Mouse (Mus musculus): ENCODE measurements around the gene Klkb1.

GRCm38 (mm10) chr8:45274317-45274716 is 20.3 kb downstream of the Klkb1 start:
- TF ChIP-seq POLR2A (IDR thresholded peaks at IDR 0.05; ENCODE audit: borderline replicate concordance, extremely low read depth, low read depth, low read length) (no peak), CTCF (IDR thresholded peaks at IDR 0.05; ENCODE audit: insufficient read depth, low read length) (no peak)
